In the genomic region with DNA sequence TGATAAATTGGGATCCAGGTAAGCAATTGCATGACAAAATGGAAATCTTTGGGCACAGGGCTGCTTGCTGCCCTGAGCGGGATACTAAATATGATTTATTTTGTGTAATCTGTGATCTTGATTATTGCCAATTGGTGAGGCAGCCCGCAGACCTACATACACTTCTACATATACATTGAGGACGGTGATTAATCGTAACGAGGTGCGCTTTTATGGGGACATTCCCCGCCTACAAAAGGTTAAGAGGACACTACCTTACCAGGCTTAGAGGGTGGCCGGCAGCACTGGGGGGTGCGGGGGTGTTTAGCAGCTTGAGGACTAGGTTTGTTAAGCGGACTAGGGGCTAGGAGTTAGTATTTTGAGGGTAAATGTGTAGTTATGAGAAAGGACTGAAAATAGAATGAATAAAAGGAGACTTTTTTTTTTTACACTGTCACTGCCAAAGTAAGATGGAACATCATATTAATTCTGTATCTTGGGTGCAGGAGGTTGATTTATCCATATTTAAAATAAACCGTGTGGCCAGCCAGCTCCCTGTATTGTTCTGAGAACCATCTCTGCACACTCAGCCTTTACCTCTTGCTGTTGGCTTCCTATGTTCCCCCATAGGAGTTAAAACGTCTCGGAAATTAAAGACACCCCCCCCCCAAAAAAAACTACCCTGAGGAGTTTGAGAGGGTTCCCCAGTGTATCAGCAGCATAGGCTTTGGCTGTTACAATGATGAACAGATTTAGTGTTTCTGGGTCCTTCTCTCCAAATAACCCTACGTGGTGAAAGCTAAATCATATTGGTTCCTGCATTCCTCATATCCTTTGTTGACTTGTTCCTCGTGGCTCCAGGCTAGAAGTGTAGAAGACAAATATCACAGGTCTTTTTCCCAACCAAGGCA, we compare ENCODE assay signal across 13 mouse cellular contexts. TPM values are rescaled to one million over a fixed set of nuclear protein-coding genes. Genes with fewer than 3 reads are reported as not detected.
DNase-seq lines count a peak whose midpoint lies in the region; ATAC-seq and TF ChIP-seq lines count a peak whose summit lies in the region.
"Had no signal": no experiment of that assay in that cellular context is flagged by ENCODE, and none has a peak within 500 bp of the region (broad histone marks: within the 10 kb centered on the region; RNA-seq: fewer than 3 reads in every experiment).

No protein-coding gene starts in this region.

- no peak overlapping the region for H3K4me3 ChIP-seq in kidney, adult 2 months (ENCODE audit: insufficient read depth, low read depth, low read length)
- H3K4me3 ChIP-seq in embryonic facial prominence, embryonic 10.5 days: peak overlapping the region; percentile 41; the same call in 1 of the 2 replicates
- peak overlapping the region; percentile 42 for H3K4me3 ChIP-seq in hindbrain, embryonic 16.5 days (ENCODE audit: low read length)
- H3K4me3 ChIP-seq in neural tube, embryonic 14.5 days (ENCODE audit: low read depth, low read length): peak overlapping the region; percentile 26
- no peak overlapping the region for H3K4me3 ChIP-seq in liver, embryonic 12.5 days

- no peaks in the 10 kb centered on the region for H3K9me3 ChIP-seq in embryonic facial prominence, embryonic 10.5 days
- H3K9me3 ChIP-seq in hindbrain, embryonic 16.5 days (ENCODE audit: control insufficient read depth, low read length): no peaks in the 10 kb centered on the region
- H3K9me3 ChIP-seq in neural tube, embryonic 14.5 days (ENCODE audit: control insufficient read depth, low read length): no peaks in the 10 kb centered on the region
- H3K9me3 ChIP-seq in liver, embryonic 12.5 days (replicated peaks): no peaks in the 10 kb centered on the region

- no peak for TF ChIP-seq CTCF in kidney, adult 2 months (conservative IDR thresholded peaks at IDR 0.05; ENCODE audit: insufficient read depth, insufficient read length, low read depth, low read length)

- WGBS in kidney, adult 2 months: 73% methylated on average over 15 of the region's 15 CpGs
- WGBS in embryonic facial prominence, embryonic 10.5 days: 2% methylated on average over 15 of the region's 15 CpGs
- WGBS in hindbrain, embryonic 16.5 days: 5% methylated on average over 15 of the region's 15 CpGs
- WGBS in neural tube, embryonic 14.5 days: 7% methylated on average over 15 of the region's 15 CpGs
- WGBS in liver, embryonic 12.5 days (ENCODE audit: insufficient replicate concordance): 4% methylated on average over 15 of the region's 15 CpGs

- TF ChIP-seq POLR2A in kidney, adult 2 months (IDR thresholded peaks at IDR 0.05; ENCODE audit: low read depth, low read length): no peak

- peak overlapping the region; percentile 66 for H3K9ac ChIP-seq in hindbrain, embryonic 16.5 days (ENCODE audit: low read depth, low read length)
- H3K9ac ChIP-seq in neural tube, embryonic 14.5 days (replicated peaks; ENCODE audit: low read depth, low read length): peak overlapping the region; percentile 62
- no peak overlapping the region for H3K9ac ChIP-seq in liver, embryonic 12.5 days

- no peaks in the 10 kb centered on the region for H3K36me3 ChIP-seq in kidney, adult 2 months (ENCODE audit: control insufficient read depth, insufficient read depth, low read length)
- no peaks in the 10 kb centered on the region for H3K36me3 ChIP-seq in embryonic facial prominence, embryonic 10.5 days (replicated peaks)
- no peaks in the 10 kb centered on the region for H3K36me3 ChIP-seq in hindbrain, embryonic 16.5 days (ENCODE audit: control insufficient read depth, insufficient read depth, low read length)
- H3K36me3 ChIP-seq in neural tube, embryonic 14.5 days (ENCODE audit: control insufficient read depth, insufficient read depth, low read length): peaks cover 5% of the 10 kb centered on the region; the same call in 1 of the 2 replicates
- no peaks in the 10 kb centered on the region for H3K36me3 ChIP-seq in liver, embryonic 12.5 days

- H3K4me1 ChIP-seq in kidney, adult 2 months (ENCODE audit: control insufficient read depth, insufficient read depth, low read length): peaks cover 5% of the 10 kb centered on the region; the same call in 1 of the 2 replicates
- H3K4me1 ChIP-seq in embryonic facial prominence, embryonic 10.5 days: peaks cover 17% of the 10 kb centered on the region; the same call in 1 of the 2 replicates
- no peaks in the 10 kb centered on the region; the same call in 1 of the 2 replicates for H3K4me1 ChIP-seq in hindbrain, embryonic 16.5 days (ENCODE audit: control insufficient read depth, insufficient read depth, low read depth, low read length)
- H3K4me1 ChIP-seq in neural tube, embryonic 14.5 days (ENCODE audit: control insufficient read depth, insufficient read depth, low read length): peaks cover 87% of the 10 kb centered on the region
- H3K4me1 ChIP-seq in liver, embryonic 12.5 days: no peaks in the 10 kb centered on the region

- H3K27ac ChIP-seq in kidney, adult 2 months (ENCODE audit: insufficient read depth, low read depth, low read length): peak overlapping the region; percentile 7; the same call in 1 of the 2 replicates
- no peak overlapping the region for H3K27ac ChIP-seq in embryonic facial prominence, embryonic 10.5 days (replicated peaks)
- peak overlapping the region; percentile 83 for H3K27ac ChIP-seq in hindbrain, embryonic 16.5 days (ENCODE audit: low read depth, low read length)
- H3K27ac ChIP-seq in neural tube, embryonic 14.5 days (ENCODE audit: low read depth, low read length): peak overlapping the region; percentile 92
- no peak overlapping the region for H3K27ac ChIP-seq in liver, embryonic 12.5 days

- no peaks in the 10 kb centered on the region for H3K27me3 ChIP-seq in kidney, adult 2 months (replicated peaks; ENCODE audit: control insufficient read depth, insufficient read depth, low read length)
- H3K27me3 ChIP-seq in embryonic facial prominence, embryonic 10.5 days (replicated peaks; ENCODE audit: low read depth, poor library complexity, severe bottlenecking): peaks cover 100% of the 10 kb centered on the region
- peaks cover 33% of the 10 kb centered on the region for H3K27me3 ChIP-seq in hindbrain, embryonic 16.5 days (replicated peaks; ENCODE audit: control insufficient read depth, insufficient read depth, low read length)
- no peaks in the 10 kb centered on the region for H3K27me3 ChIP-seq in neural tube, embryonic 14.5 days (ENCODE audit: control insufficient read depth, insufficient read depth, low read length)
- H3K27me3 ChIP-seq in liver, embryonic 12.5 days (replicated peaks): peaks cover 100% of the 10 kb centered on the region

- peak overlapping the region; percentile 67 for H3K4me2 ChIP-seq in hindbrain, embryonic 16.5 days (ENCODE audit: low read length)
- peak overlapping the region; percentile 66 for H3K4me2 ChIP-seq in neural tube, embryonic 14.5 days (ENCODE audit: low read depth, low read length)
- no peak overlapping the region for H3K4me2 ChIP-seq in liver, embryonic 12.5 days

- no peak for DNase-seq in kidney, adult 2 months
- DNase-seq in kidney, adult 8-10 months: no peak
- no peak for DNase-seq in embryonic facial prominence, embryonic 10.5 days (ENCODE audit: low spot score)
- DNase-seq in Muller cell, postnatal 12 days (ENCODE audit: inconsistent ontology term): no peak
- no peak for DNase-seq in spleen, postnatal 36 days (ENCODE audit: low spot score in 2 of 2)
- DNase-seq: kidney, adult 11 months; right cerebral cortex, postnatal 14 days had no signal

- ATAC-seq in hindbrain, embryonic 16.5 days: no peak
- ATAC-seq in neural tube, embryonic 14.5 days (ENCODE audit: low read depth): no peak
- no peak for ATAC-seq in liver, embryonic 12.5 days
- ATAC-seq: lung, postnatal 0 days had no signal

RNA-seq across cellular contexts. Expression of a gene that starts 10.4 kb away (rescaled TPM):
- polyA plus RNA-seq in kidney, adult 2 months (2012; rRNA removed): 5.5 and 7.8 TPM in 2 replicates
- polyA plus RNA-seq in embryonic facial prominence, embryonic 10.5 days (2016; fragmentation: Nextera tagmentation; extraction: Ambion mirVana): not detected in 2 replicates
- 0.45 and 0.72 TPM in 2 replicates for polyA plus RNA-seq in hindbrain, embryonic 16.5 days (2015; fragmentation: Nextera tagmentation; extraction: Ambion mirVana)
- polyA plus RNA-seq in neural tube, embryonic 14.5 days (2014; fragmentation: Nextera tagmentation; extraction: Ambion mirVana): 1.4 and 2.5 TPM in 2 replicates
- polyA plus RNA-seq in liver, embryonic 12.5 days (2016; fragmentation: Nextera tagmentation; extraction: Ambion mirVana): not detected in 2 replicates
- polyA plus RNA-seq: embryonic facial prominence, embryonic 11.5 days; lung, postnatal 0 days; thymus, postnatal 0 days had no signal

RNA-seq across cellular contexts. Expression of a gene that starts 25.2 kb away (rescaled TPM):
- 20.3 and 31.4 TPM in 2 replicates for polyA plus RNA-seq in kidney, adult 2 months (2012; rRNA removed)
- polyA plus RNA-seq in embryonic facial prominence, embryonic 10.5 days (2016; fragmentation: Nextera tagmentation; extraction: Ambion mirVana): not detected in 2 replicates
- 2.2 and 2.3 TPM in 2 replicates for polyA plus RNA-seq in hindbrain, embryonic 16.5 days (2015; fragmentation: Nextera tagmentation; extraction: Ambion mirVana)
- 4.7 and 5.5 TPM in 2 replicates for polyA plus RNA-seq in neural tube, embryonic 14.5 days (2014; fragmentation: Nextera tagmentation; extraction: Ambion mirVana)
- polyA plus RNA-seq in liver, embryonic 12.5 days (2016; fragmentation: Nextera tagmentation; extraction: Ambion mirVana): not detected in 2 replicates
- polyA plus RNA-seq: lung, postnatal 0 days; thymus, postnatal 0 days had no signal

RNA-seq across cellular contexts. Expression of a gene that starts 25.2 kb away (rescaled TPM):
- polyA plus RNA-seq in kidney, adult 2 months (2012; rRNA removed): 10.2 and 10.7 TPM in 2 replicates
- 1.7 and 6.9 TPM in 2 replicates for polyA plus RNA-seq in embryonic facial prominence, embryonic 10.5 days (2016; fragmentation: Nextera tagmentation; extraction: Ambion mirVana)
- polyA plus RNA-seq in hindbrain, embryonic 16.5 days (2015; fragmentation: Nextera tagmentation; extraction: Ambion mirVana): 43.8 and 48.0 TPM in 2 replicates
- 13.5 and 13.9 TPM in 2 replicates for polyA plus RNA-seq in neural tube, embryonic 14.5 days (2014; fragmentation: Nextera tagmentation; extraction: Ambion mirVana)
- 0.18 and 0.30 TPM in 2 replicates for polyA plus RNA-seq in liver, embryonic 12.5 days (2016; fragmentation: Nextera tagmentation; extraction: Ambion mirVana)
- polyA plus RNA-seq: lung, postnatal 0 days had no signal

RNA-seq across cellular contexts. Expression of a gene that starts 25.8 kb away (rescaled TPM):
- polyA plus RNA-seq in kidney, adult 2 months (2012; rRNA removed): 0.04 and 0.08 TPM in 2 replicates
- 0.20 and 0.39 TPM in 2 replicates for polyA plus RNA-seq in embryonic facial prominence, embryonic 10.5 days (2016; fragmentation: Nextera tagmentation; extraction: Ambion mirVana)
- polyA plus RNA-seq in hindbrain, embryonic 16.5 days (2015; fragmentation: Nextera tagmentation; extraction: Ambion mirVana): 1.1 and 1.3 TPM in 2 replicates
- polyA plus RNA-seq in neural tube, embryonic 14.5 days (2014; fragmentation: Nextera tagmentation; extraction: Ambion mirVana): 0.32 and 4.6 TPM in 2 replicates
- polyA plus RNA-seq in liver, embryonic 12.5 days (2016; fragmentation: Nextera tagmentation; extraction: Ambion mirVana): 0.07 TPM in 1 of 2 replicates, not detected in the other
- polyA plus RNA-seq: lung, postnatal 0 days; thymus, postnatal 0 days had no signal

RNA-seq across cellular contexts. Expression of a gene that starts 32.5 kb away (rescaled TPM):
- 45.8 and 46.2 TPM in 2 replicates for polyA plus RNA-seq in kidney, adult 2 months (2012; rRNA removed)
- not detected in 2 replicates for polyA plus RNA-seq in embryonic facial prominence, embryonic 10.5 days (2016; fragmentation: Nextera tagmentation; extraction: Ambion mirVana)
- polyA plus RNA-seq in hindbrain, embryonic 16.5 days (2015; fragmentation: Nextera tagmentation; extraction: Ambion mirVana): 0.66 and 1.1 TPM in 2 replicates
- polyA plus RNA-seq in neural tube, embryonic 14.5 days (2014; fragmentation: Nextera tagmentation; extraction: Ambion mirVana): 19.9 and 23.6 TPM in 2 replicates
- polyA plus RNA-seq in liver, embryonic 12.5 days (2016; fragmentation: Nextera tagmentation; extraction: Ambion mirVana): 0.11 and 0.14 TPM in 2 replicates

Comparison
In these comparisons a context has a peak if more than half of its experiments do, and no peak if none do; other contexts are left out.
1. H3K27ac ChIP-seq: peak in kidney, adult 2 months (single experiment), hindbrain, embryonic 16.5 days (single experiment) and neural tube, embryonic 14.5 days (single experiment); none in embryonic facial prominence, embryonic 10.5 days (single experiment) and liver, embryonic 12.5 days (single experiment).
2. H3K4me3 ChIP-seq: peak in embryonic facial prominence, embryonic 10.5 days (single experiment), hindbrain, embryonic 16.5 days (single experiment) and neural tube, embryonic 14.5 days (single experiment); none in kidney, adult 2 months (single experiment) and liver, embryonic 12.5 days (single experiment).